Mouse (Mus musculus) hindbrain, embryonic 16.5 days (tissue): ENCODE results near the gene Tjp2. TPM values are rescaled to one million over a fixed set of nuclear protein-coding genes. Genes with fewer than 3 reads are reported as not detected.
A peak's percentile ranks its signal among the peaks of the same experiment; 100 is the strongest.

Source experiments
- ATAC-seq: fragments of 200-750 bp; cut with Nextera tagmentation; 2 replicates; pipeline ENCODE4 v1.8.0; 2017; ENCODE audit warnings: moderate TSS enrichment, moderate library complexity
- H3K27ac ChIP-seq: fragments of 300-500 bp; sonication (generic); 2 replicates; pipeline ENCODE4 v1.5.1; 2014; ENCODE audit warnings: low read depth, mild to moderate bottlenecking, control low read depth, low read length, moderate library complexity
- H3K27me3 ChIP-seq: fragments of 300-500 bp; sonication (generic); replicated peaks from 2 replicates; pipeline ENCODE4 v1.6.1; 2014; ENCODE audit warnings: low read length; ENCODE audit not compliant: control insufficient read depth, insufficient read depth
- H3K36me3 ChIP-seq: fragments of 300-500 bp; sonication (generic); 2 replicates; pipeline ENCODE4 v1.6.1; 2014; ENCODE audit warnings: mild to moderate bottlenecking, low read length, moderate library complexity, mixed read lengths; ENCODE audit not compliant: control insufficient read depth, insufficient read depth
- H3K4me1 ChIP-seq: fragments of 300-500 bp; sonication (generic); 2 replicates; pipeline ENCODE4 v1.6.1; 2014; ENCODE audit warnings: low read depth, low read length; ENCODE audit not compliant: control insufficient read depth, insufficient read depth
- H3K4me2 ChIP-seq: fragments of 300-500 bp; sonication (generic); 2 replicates; pipeline ENCODE4 v1.6.1; 2014; ENCODE audit warnings: mild to moderate bottlenecking, low read length, control low read depth, moderate library complexity
- H3K4me3 ChIP-seq: fragments of 300-500 bp; sonication (generic); 2 replicates; pipeline ENCODE4 v1.5.1; 2014; ENCODE audit warnings: mild to moderate bottlenecking, low read length, control low read depth, moderate library complexity
- H3K9ac ChIP-seq: fragments of 300-500 bp; sonication (generic); 2 replicates; pipeline ENCODE4 v1.6.1; 2014; ENCODE audit warnings: low read depth, mild to moderate bottlenecking, control low read depth, low read length, moderate library complexity
- H3K9me3 ChIP-seq: fragments of 300-500 bp; sonication (generic); 2 replicates; pipeline ENCODE4 v1.6.1; 2014; ENCODE audit warnings: mild to moderate bottlenecking, low read length, moderate library complexity; ENCODE audit not compliant: control insufficient read depth
- WGBS: fragments of 180-500 bp; shearing (Covaris S2); extraction: QIAGEN DNeasy Blood & Tissue Kit; methylation state at CpG from one replicate; pipeline ENCODE4 v1.1.7; 2014; 5-methylcytosine and 5-hydroxymethylcytosine counted together
- polyA plus RNA-seq: library from polyadenylated mRNA; unstranded; fragments of >200 nt; fragmentation: Nextera tagmentation; extraction: Ambion mirVana; gene quantifications from 2 replicates; pipeline ENCODE4 v1.2.1, GENCODE M21; 2015

The Tjp2 gene
- polyA plus RNA-seq, 1 experiment from 2014 or later = 10.1 TPM

DNA sequence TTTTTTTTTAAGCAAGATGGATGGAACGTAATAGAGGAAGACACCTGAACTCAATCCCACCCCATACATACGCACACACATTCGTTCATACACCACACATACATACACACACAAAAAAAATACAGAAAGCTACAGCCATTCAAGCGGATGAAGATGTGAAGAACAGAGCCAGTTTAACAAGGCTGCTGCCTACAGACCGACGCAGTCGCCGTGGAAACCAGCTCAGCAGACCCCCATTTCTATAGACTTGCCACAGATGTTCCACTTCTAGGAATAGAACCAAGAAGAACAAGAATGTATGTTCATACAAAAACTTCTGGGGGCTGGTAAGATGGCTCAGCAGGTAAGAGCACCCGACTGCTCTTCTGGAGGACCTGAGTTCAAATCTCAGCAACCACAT lies 8.1 kb downstream of the Tjp2 start:
- Histone ChIP-seq H3K27me3 (0 out of 2 replicates have a peak, but pooled peaks cover 2% of the 10 kb centered on the region), H3K9ac (no peak overlapping the region), H3K36me3 (no peaks in the 10 kb centered on the region), H3K27ac (no peak overlapping the region), H3K4me3 (no peak overlapping the region), H3K4me2 (no peak overlapping the region), H3K4me1 (no peaks in the 10 kb centered on the region), H3K9me3 (no peaks in the 10 kb centered on the region)
- peak; percentile 60; the same call in 1 of the 2 replicates for ATAC-seq
- WGBS = 67% methylated on average over 9 of the region's 9 CpGs

- H3K4me2 ChIP-seq = no peak overlapping the region
- 83% methylated on average over 7 of the region's 7 CpGs for WGBS
- H3K36me3 ChIP-seq = no peaks in the 10 kb centered on the region
- ATAC-seq = no peak
- no peak overlapping the region for H3K4me3 ChIP-seq
- H3K27me3 ChIP-seq = no peaks in the 10 kb centered on the region
- H3K9ac ChIP-seq = no peak overlapping the region
- H3K9me3 ChIP-seq = no peaks in the 10 kb centered on the region
- H3K27ac ChIP-seq = no peak overlapping the region
- H3K4me1 ChIP-seq = no peaks in the 10 kb centered on the region
Observed at GRCm38 (mm10) chr19:24214939-24215338, 9.9 kb downstream of the Tjp2 start.

GRCm38 (mm10) chr19:24213299-24213698 lies 11.5 kb downstream of the Tjp2 start:
- Histone ChIP-seq H3K27me3 (no peaks in the 10 kb centered on the region), H3K4me2 (no peak overlapping the region), H3K27ac (no peak overlapping the region), H3K36me3 (no peaks in the 10 kb centered on the region), H3K9ac (no peak overlapping the region), H3K9me3 (no peaks in the 10 kb centered on the region), H3K4me3 (no peak overlapping the region), H3K4me1 (no peaks in the 10 kb centered on the region)
- peak; percentile 70 for ATAC-seq
- 34% methylated on average over 7 of the region's 7 CpGs for WGBS

DNA sequence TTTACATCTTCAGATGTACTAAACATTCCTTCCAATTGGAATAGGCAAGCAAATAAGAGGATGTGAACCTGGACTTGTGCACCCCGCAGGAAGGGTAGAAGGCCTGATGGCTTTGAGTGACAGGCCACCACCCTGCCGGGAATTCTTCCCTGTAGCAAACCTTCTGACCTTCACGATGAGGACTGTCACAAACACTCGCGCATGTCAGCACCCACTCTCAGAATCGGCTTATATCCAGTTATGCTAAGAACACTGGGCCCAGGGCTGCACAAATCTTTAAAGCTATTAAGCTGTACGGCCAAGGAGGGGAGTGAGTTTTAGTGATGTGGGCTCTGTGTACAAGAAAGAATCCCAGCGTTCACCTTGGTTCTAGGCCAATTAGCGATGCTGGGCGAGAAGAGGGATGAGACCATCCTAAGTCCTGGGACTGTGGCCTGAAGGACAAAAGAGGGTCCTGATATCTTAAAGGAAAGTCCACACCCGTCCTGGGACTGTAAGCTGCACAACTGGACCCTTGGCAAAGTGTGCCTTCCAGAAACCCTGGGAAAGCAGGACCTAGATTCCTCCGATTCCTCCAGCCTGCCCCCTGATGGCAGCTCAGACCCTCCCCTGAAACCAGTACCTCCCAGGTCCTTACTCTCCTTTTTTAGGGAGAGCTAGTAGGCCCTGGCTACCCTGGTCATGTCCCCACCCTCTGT lies 12.1 kb downstream of the Tjp2 start:
- Histone ChIP-seq H3K9ac (no peak overlapping the region), H3K9me3 (no peaks in the 10 kb centered on the region; the same call in 1 of the 2 replicates), H3K4me3 (no peak overlapping the region), H3K4me1 (no peaks in the 10 kb centered on the region), H3K27ac (no peak overlapping the region), H3K27me3 (no peaks in the 10 kb centered on the region), H3K4me2 (no peak overlapping the region), H3K36me3 (no peaks in the 10 kb centered on the region)
- no peak for ATAC-seq
- WGBS = 81% methylated on average over 12 of the region's 12 CpGs

- no peak overlapping the region for H3K27ac ChIP-seq
- H3K4me1 ChIP-seq = no peaks in the 10 kb centered on the region
- no peak overlapping the region for H3K4me3 ChIP-seq
- H3K9me3 ChIP-seq = no peaks in the 10 kb centered on the region; the same call in 1 of the 2 replicates
- ATAC-seq = no peak
- no peak overlapping the region for H3K9ac ChIP-seq
- no peaks in the 10 kb centered on the region for H3K27me3 ChIP-seq
- no peaks in the 10 kb centered on the region for H3K36me3 ChIP-seq
- H3K4me2 ChIP-seq = no peak overlapping the region
- 74% methylated on average over 10 of the region's 10 CpGs for WGBS
Observed at GRCm38 (mm10) chr19:24211168-24211567, 13.7 kb downstream of the Tjp2 start.

DNA sequence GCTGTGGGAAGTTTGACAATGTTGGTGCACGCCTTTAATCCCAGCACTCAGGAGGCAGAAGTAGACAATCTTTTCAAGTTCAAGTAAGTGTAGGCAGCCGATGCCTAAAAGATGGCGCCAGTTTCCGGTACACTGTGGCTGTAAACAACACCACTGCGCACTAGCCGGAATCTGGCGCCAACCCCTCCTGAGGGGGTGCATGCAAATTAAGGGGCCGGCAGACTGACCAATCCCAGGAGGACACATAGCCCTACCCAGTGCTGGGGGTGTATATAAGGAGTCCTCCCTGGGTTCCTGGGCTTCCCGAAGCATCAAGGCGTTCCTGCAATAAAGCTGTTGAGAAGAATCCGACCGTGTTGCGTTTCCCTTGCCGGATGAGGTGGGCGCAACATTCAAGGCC lies 15.3 kb downstream of the Tjp2 start:
- H3K4me3 ChIP-seq = no peak overlapping the region
- no peaks in the 10 kb centered on the region for H3K36me3 ChIP-seq
- ATAC-seq = no peak
- no peaks in the 10 kb centered on the region for H3K4me1 ChIP-seq
- H3K27ac ChIP-seq = no peak overlapping the region
- no peaks in the 10 kb centered on the region for H3K27me3 ChIP-seq
- H3K9ac ChIP-seq = no peak overlapping the region
- no peaks in the 10 kb centered on the region; the same call in 1 of the 2 replicates for H3K9me3 ChIP-seq
- H3K4me2 ChIP-seq = no peak overlapping the region
- 94% methylated on average over 15 of the region's 15 CpGs for WGBS

DNA sequence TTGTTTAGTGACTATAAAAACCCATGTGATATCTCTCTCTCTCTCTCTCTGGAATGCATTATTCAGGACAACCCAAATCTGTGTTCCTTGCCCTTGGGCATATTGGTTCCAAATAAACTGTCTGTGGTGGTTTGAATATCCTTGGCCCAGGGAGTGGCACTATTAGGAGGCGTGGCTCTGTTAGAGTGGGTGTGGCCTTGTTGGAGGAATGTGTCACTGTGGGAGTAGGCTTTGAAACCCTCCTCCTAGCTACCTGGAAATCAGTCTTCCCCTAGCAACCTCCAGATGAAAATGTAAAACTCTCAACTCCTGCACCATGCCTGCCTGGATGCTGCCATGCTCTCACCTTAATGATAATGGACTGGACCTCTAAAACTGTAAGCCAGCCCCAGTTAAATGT lies 16.9 kb downstream of the Tjp2 start:
- WGBS = 88% methylated on average over 1 of the region's 1 CpGs
- H3K9ac ChIP-seq = no peak overlapping the region
- no peaks in the 10 kb centered on the region for H3K36me3 ChIP-seq
- ATAC-seq = no peak
- H3K27ac ChIP-seq = no peak overlapping the region
- H3K9me3 ChIP-seq = no peaks in the 10 kb centered on the region; the same call in 1 of the 2 replicates
- H3K4me3 ChIP-seq = no peak overlapping the region
- no peaks in the 10 kb centered on the region for H3K27me3 ChIP-seq
- H3K4me2 ChIP-seq = no peak overlapping the region
- no peaks in the 10 kb centered on the region for H3K4me1 ChIP-seq

DNA sequence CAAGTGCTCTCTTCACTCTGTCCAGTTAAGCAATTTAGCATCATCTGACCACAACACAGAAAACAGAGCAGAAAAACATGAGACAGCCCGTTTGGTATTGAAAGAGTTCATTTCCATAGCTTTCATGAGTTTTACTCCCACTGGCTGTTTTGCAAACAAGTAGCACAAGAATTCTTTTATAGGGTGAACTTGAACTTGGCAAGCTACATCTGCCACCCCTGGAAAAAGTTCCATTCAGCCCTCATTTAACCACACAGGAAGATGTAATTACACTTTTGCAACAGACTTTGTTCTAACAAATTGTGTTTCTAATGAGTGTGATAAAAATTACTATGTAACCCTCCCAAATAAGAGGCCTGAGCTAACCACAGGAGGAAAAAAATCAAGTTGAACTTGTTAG lies 19.8 kb downstream of the Tjp2 start:
- Histone ChIP-seq H3K36me3 (no peaks in the 10 kb centered on the region), H3K4me3 (no peak overlapping the region), H3K27ac (no peak overlapping the region), H3K4me2 (no peak overlapping the region), H3K9me3 (no peaks in the 10 kb centered on the region; the same call in 1 of the 2 replicates), H3K27me3 (no peaks in the 10 kb centered on the region), H3K4me1 (no peaks in the 10 kb centered on the region), H3K9ac (no peak overlapping the region)
- 48% methylated on average over 1 of the region's 1 CpGs for WGBS
- no peak for ATAC-seq

DNA sequence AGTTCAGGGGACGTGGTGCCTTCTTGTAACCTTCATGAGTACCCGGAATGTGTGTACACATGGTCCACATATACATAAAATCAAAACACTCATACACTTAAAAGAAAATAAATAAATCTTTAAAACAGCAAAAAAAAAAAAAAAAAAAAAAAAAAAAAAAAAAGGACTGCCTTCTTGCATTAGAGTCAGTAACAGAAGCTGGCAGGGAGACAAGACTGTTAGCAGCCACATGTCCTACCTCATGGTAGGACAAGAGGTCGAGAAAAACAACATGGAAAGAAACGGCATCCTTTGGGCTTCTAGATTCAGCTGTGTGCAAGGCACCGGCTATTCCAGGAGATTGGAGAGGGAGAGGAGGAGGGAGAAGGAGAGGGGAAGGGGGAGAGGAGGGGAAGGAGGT lies 23.0 kb downstream of the Tjp2 start:
- no peaks in the 10 kb centered on the region for H3K27me3 ChIP-seq
- no peaks in the 10 kb centered on the region for H3K9me3 ChIP-seq
- ATAC-seq = no peak
- no peak overlapping the region for H3K4me3 ChIP-seq
- 79% methylated on average over 5 of the region's 5 CpGs for WGBS
- no peaks in the 10 kb centered on the region for H3K36me3 ChIP-seq
- H3K27ac ChIP-seq = no peak overlapping the region
- H3K4me2 ChIP-seq = no peak overlapping the region
- no peaks in the 10 kb centered on the region for H3K4me1 ChIP-seq
- no peak overlapping the region for H3K9ac ChIP-seq
